Mouse (Mus musculus): Measurements from ENCODE around the gene Tnfrsf9. TPM values are rescaled to one million over a fixed set of nuclear protein-coding genes. Genes with fewer than 3 reads are reported as not detected.
A peak's percentile ranks its signal among the peaks of the same experiment; 100 is the strongest.
"Not testable (repeated sequence)": the region's sequence is repeated elsewhere in the genome, so short reads cannot be mapped to it uniquely, and the experiment has no call there.

Gene Tnfrsf9
- 1.5 and 1.7 TPM in 2 replicates for polyA plus RNA-seq (2015; fragmentation: Nextera tagmentation; extraction: Ambion mirVana)

DNA sequence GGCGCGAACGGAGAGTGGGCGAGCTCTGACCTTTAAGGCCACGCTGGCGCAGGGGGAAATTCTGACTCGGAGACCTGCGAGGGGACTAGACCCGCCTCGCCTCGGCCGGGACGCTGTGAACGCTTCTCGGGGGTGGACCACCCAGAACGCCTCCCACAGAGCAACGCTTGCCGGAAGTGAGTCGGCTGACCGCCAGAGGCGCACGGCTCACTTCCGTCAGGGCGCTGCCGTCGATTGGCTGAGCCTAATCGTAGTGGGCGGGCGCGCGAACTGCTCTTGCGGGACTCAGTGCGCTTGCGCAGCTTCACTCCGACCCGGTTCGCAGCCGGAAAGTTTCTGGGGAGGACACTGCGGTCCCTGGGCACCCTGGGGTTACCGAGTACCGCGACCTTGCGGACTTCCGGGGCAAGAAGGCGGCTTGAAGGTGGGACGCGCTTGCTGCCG is at the start of gene Tnfrsf9, which contains the start of gene Park7:
Gene Tnfrsf9 (plus strand): TSS at position 273 of the 444 bp plus-strand sequence.
Gene Park7 (minus strand): TSS at position 148 of the 444 bp plus-strand sequence.
- H3K4me3 ChIP-seq (replicated peaks), result peak within 1 kb of the TSS; percentile 60
- WGBS, result under 1% methylated on average over 48 of the region's 48 CpGs
- ATAC-seq, result peak; percentile 91

DNA sequence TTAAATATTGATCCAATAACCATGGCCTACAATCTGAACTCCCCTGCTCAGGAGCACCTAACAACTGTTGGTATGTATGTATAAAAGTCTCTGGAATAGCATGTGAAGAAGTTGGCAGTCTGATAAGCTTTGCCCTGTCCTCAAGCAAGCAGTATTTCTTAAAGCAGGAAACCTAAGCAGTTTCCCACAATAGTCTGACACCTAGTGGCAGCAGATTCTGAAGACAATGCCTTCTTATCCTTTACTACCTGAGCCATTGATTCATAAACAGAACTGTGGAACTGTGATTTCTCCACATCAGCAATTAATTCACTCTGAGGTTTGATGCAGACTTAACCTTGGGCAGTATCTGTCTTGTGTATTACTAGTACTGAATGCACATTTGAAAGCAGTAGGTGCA is 49.0 kb upstream of the Tnfrsf9 start:
- Histone ChIP-seq H3K9me3 (no peaks in the 10 kb centered on the region), H3K36me3 (peaks cover 17% of the 10 kb centered on the region), H3K4me2 (replicated peaks) (no peak overlapping the region), H3K9ac (no peak overlapping the region), H3K27me3 (replicated peaks) (no peaks in the 10 kb centered on the region), H3K4me1 (replicated peaks) (peaks cover 4% of the 10 kb centered on the region; the same call in 1 of the 2 replicates), H3K4me3 (replicated peaks) (no peak overlapping the region), H3K27ac (no peak overlapping the region)
- ATAC-seq, result no peak

More for the DNA sequence above, at the start of gene Tnfrsf9, which contains the start of gene Park7:
- no peaks in the 10 kb centered on the region for H3K36me3 ChIP-seq
- peaks cover 7% of the 10 kb centered on the region for H3K4me1 ChIP-seq (replicated peaks)
- no peaks in the 10 kb centered on the region for H3K9me3 ChIP-seq
- H3K9ac ChIP-seq, result peak within 1 kb of the TSS; percentile 68
- peak within 1 kb of the TSS; percentile 86 for H3K27ac ChIP-seq
- H3K4me2 ChIP-seq (replicated peaks), result peak within 1 kb of the TSS; percentile 53
- no peaks in the 10 kb centered on the region for H3K27me3 ChIP-seq (replicated peaks)

DNA sequence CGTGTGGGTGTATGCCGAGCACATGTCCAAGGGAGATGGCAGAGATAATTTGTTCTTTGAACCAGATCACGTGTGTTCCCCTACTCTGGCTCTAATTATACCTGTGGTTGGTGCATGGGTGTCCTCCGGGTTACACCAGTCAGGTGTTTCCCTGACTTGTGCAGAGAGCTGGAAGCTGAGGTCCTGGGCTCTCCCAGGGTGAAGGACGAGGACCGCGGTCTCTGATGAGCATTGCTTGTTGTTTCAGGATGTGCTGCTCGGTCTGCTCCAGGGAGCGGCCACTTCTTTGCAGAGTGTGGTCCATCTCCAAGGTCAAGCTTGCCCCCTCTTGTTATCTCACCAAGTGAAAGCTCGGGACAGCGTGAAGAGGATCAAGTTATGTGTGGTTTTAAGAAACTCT is 48.3 kb upstream of the Tnfrsf9 start:
- Histone ChIP-seq H3K9ac (no peak overlapping the region), H3K4me3 (replicated peaks) (no peak overlapping the region), H3K27me3 (replicated peaks) (no peaks in the 10 kb centered on the region), H3K4me1 (replicated peaks) (peaks cover 4% of the 10 kb centered on the region; the same call in 1 of the 2 replicates), H3K27ac (no peak overlapping the region), H3K36me3 (peaks cover 17% of the 10 kb centered on the region), H3K9me3 (no peaks in the 10 kb centered on the region), H3K4me2 (replicated peaks) (no peak overlapping the region)
- WGBS, result 88% methylated on average over 11 of the region's 11 CpGs
- 0 out of 2 replicates have a peak, but pooled peaks have one; percentile 11 for ATAC-seq

DNA sequence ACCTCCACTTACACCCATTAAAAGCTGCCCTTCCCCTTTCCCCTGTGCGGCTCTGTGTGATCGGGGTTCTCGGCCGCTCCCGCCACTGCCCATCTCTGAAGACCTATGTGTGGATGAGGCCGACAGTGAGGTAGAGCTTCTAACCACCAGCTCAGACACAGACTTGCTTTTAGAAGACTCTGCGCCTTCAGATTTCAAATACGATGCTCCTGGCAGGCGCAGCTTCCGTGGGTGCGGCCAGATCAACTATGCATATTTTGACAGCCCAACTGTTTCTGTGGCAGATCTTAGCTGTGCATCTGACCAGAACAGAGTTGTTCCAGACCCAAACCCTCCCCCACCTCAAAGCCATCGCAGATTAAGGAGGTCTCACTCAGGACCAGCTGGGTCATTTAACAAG is 47.9 kb upstream of the Tnfrsf9 start:
- 93% methylated on average over 12 of the region's 12 CpGs for WGBS
- ATAC-seq, result no peak

DNA sequence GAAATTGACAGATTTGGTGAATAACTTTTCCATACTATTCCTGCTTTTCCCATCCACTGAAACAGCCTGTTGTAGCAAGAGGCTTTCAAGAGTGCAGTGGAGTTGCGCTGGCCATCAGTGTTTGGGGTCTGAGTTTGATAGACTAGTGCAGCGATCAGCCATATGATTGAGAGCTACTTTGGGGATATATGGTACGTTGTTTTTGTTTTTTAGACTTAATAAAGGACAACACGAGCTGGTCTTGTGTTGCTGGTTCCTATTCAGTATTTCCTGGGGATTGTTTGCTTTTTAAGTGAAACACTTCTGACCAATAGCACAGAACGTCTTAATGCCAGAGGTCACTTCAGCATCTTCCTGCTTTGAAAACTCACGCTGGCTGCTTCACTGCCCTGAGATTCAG is 46.2 kb upstream of the Tnfrsf9 start:
- Histone ChIP-seq H3K27me3 (replicated peaks) (no peaks in the 10 kb centered on the region), H3K9me3 (no peaks in the 10 kb centered on the region), H3K9ac (no peak overlapping the region), H3K4me3 (replicated peaks) (no peak overlapping the region), H3K36me3 (peaks cover 17% of the 10 kb centered on the region), H3K4me2 (replicated peaks) (no peak overlapping the region), H3K27ac (no peak overlapping the region), H3K4me1 (replicated peaks) (peaks cover 15% of the 10 kb centered on the region)
- ATAC-seq, result no peak
- 69% methylated on average over 6 of the region's 6 CpGs for WGBS

More for the DNA sequence above, 47.9 kb upstream of the Tnfrsf9 start:
- Histone ChIP-seq H3K36me3 (peaks cover 17% of the 10 kb centered on the region), H3K27ac (no peak overlapping the region), H3K9ac (no peak overlapping the region), H3K27me3 (replicated peaks) (no peaks in the 10 kb centered on the region), H3K4me3 (replicated peaks) (no peak overlapping the region), H3K4me2 (replicated peaks) (no peak overlapping the region), H3K9me3 (no peaks in the 10 kb centered on the region), H3K4me1 (replicated peaks) (peaks cover 7% of the 10 kb centered on the region)

DNA sequence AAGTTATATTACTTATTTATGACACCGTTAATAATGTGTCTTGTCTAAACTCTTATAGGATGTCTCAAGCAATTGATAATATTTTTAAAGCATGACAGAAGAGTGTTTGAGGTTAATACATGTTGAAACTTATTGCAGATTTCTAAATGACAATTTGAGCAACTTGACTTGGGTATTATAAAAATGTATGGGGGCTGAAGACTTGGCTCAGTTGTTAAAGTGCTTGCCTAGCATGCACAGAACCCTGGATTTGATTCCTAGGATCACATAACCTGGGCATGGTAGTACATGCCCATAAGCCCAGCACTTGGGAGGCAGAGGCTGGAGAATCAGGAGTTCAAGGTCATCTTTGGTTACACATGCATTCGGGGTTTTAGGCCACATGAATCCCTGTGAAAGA is 45.5 kb upstream of the Tnfrsf9 start:
- Histone ChIP-seq H3K9ac (no peak overlapping the region), H3K4me3 (replicated peaks) (no peak overlapping the region), H3K36me3 (peaks cover 17% of the 10 kb centered on the region), H3K4me2 (replicated peaks) (no peak overlapping the region), H3K27ac (no peak overlapping the region), H3K9me3 (no peaks in the 10 kb centered on the region), H3K4me1 (replicated peaks) (peaks cover 15% of the 10 kb centered on the region), H3K27me3 (replicated peaks) (no peaks in the 10 kb centered on the region)
- 70% methylated on average over 2 of the region's 2 CpGs for WGBS
- no peak for ATAC-seq

DNA sequence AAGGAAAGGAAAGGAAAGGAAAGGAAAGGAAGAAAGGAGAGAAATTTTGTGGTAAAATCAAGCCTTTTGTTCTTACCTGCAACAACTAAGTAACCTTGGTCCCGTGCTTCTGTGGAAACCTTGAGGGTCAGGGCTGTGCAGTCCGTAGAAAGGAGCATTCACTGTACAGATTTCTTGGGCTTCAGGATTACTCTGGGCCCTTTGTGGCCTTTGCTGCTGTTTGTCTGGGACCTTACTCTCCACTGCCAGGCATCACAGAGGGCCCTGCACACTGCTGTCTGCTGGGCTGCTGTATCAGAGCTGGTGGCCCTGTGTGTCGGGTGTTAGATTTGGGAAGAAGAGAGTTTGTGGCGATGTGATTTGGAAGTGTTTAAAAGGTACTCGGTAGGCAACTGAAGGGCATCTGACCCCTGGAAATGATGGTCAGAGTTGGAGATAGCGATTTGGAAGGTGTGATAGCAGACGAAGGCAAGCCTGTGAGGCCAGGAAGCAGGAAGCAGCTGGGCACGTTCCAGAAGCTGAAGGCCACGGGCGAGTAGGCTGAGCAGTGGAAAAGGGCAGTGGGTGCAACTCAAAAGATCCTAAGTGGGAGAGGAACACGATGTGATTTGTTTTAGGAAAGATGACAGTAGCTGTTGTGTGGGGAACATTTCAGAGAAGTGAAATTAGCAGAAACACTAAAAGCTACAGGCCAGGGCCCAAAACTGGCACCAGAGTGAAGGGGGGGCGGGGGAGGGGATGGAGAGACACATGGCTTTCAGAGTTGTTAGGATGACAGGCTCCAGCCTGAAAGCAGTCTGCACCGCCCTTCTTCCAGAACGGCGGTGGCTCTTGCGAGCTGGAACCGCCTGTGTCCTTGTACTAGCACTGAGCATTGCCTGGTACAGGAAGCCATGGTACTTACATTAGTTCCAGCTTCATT is 44.8 kb upstream of the Tnfrsf9 start:
- ATAC-seq, result no peak
- H3K4me1 ChIP-seq (replicated peaks), result peaks cover 15% of the 10 kb centered on the region
- no peak overlapping the region for H3K4me3 ChIP-seq (replicated peaks)
- 60% methylated on average over 17 of the region's 17 CpGs for WGBS
- no peak overlapping the region for H3K27ac ChIP-seq
- H3K36me3 ChIP-seq, result peaks cover 17% of the 10 kb centered on the region
- no peak overlapping the region for H3K4me2 ChIP-seq (replicated peaks)
- H3K9me3 ChIP-seq, result no peaks in the 10 kb centered on the region
- no peak overlapping the region for H3K9ac ChIP-seq
- no peaks in the 10 kb centered on the region for H3K27me3 ChIP-seq (replicated peaks)

DNA sequence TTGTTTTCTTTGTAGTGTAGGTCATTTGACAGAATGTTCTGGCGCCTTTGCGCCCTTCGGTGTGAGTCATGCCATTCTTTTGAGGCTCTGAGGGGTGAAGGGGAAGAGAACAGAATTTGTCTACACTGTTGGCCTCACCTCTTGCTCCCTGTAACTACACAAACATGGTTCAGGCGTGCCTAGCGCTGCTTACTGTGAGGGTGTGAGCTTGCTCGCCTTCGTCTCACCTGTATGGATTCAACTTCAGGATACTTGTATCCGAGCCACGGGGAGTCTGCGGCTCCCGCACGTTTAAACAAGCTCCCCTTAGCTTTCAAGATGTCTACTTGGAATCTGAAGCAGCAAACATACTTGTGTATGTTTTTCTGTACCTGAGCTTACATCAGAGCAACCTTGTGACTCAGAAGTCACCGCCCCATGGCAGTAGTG is 43.4 kb upstream of the Tnfrsf9 start:
- Histone ChIP-seq H3K27me3 (replicated peaks) (no peaks in the 10 kb centered on the region), H3K4me2 (replicated peaks) (no peak overlapping the region), H3K4me3 (replicated peaks) (no peak overlapping the region), H3K27ac (peak overlapping the region; percentile 56; the same call in 1 of the 2 replicates), H3K9me3 (no peaks in the 10 kb centered on the region), H3K4me1 (replicated peaks) (peaks cover 15% of the 10 kb centered on the region), H3K9ac (no peak overlapping the region), H3K36me3 (peaks cover 15% of the 10 kb centered on the region)
- WGBS, result 76% methylated on average over 13 of the region's 13 CpGs
- ATAC-seq, result no peak

DNA sequence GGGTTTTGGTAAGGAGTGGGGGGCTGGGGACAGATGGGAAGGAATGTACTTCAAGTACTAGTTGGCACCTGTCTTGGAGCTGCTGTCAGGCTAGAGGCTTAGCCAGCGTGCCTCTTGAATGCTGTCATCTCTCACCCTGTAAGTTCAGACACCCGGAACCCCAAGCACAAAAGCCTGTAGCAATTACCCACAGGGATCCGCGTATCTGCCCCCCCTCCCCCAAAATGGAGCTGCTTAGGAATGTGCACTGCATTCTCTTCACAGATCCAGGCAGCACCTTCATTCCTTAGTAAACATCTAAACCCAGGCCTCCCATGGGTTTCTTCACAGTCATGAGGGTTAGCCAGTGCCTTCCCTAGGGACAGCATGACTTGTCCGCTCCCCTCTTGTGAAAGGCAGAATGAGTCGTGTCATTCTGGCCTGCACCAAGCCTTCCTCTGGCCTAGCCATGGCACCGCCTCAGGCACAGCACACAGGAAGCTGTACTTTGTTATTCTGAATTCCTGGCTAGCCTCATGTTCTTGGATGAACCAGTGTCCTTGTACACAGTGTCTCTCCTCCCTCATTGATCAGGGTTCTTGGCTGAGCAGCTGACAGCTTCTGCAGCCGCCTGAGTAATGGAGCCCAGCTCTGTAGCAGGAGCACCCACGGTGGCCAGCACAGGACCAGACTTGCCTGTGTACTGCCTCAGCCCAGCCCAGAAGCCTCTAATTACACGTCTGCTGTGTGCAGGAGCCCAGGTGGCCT is 42.8 kb upstream of the Tnfrsf9 start:
- H3K9me3 ChIP-seq, result no peaks in the 10 kb centered on the region
- no peaks in the 10 kb centered on the region for H3K27me3 ChIP-seq (replicated peaks)
- WGBS, result 29% methylated on average over 10 of the region's 10 CpGs
- peak overlapping the region; percentile 56 for H3K27ac ChIP-seq
- H3K36me3 ChIP-seq, result peaks cover 9% of the 10 kb centered on the region
- no peak overlapping the region for H3K9ac ChIP-seq
- no peak overlapping the region for H3K4me3 ChIP-seq (replicated peaks)
- peak; percentile 74 for ATAC-seq
- H3K4me2 ChIP-seq (replicated peaks), result no peak overlapping the region
- H3K4me1 ChIP-seq (replicated peaks), result peaks cover 15% of the 10 kb centered on the region

DNA sequence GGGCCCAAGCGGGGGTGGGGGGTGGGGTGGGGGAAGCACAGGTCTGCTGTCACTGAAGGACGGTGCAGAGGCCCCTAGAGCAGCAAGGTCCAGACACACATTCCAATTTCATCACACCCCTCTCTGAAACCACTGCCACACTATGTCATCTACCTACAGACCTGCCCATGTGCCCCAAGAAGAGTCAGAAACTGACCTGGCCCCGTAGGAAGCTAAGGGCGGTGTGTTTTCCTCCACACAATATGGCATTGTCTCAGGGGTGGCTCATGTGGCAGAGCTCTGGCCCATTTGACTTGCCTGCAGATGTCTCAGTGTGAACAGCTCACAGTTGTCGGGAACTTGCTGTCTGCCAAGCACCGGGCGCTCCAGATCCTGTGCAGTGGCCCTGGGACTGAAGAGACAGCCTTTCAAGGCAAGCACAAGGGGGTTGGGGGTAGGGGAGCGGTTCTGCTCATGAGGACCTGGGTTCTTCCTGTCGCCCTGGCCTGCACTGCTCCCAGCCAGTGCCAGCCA is 42.2 kb upstream of the Tnfrsf9 start:
- no peak overlapping the region for H3K4me2 ChIP-seq (replicated peaks)
- 33% methylated on average over 9 of the region's 9 CpGs for WGBS
- H3K27ac ChIP-seq, result peak overlapping the region; percentile 56
- H3K27me3 ChIP-seq (replicated peaks), result no peaks in the 10 kb centered on the region
- H3K36me3 ChIP-seq, result peaks cover 2% of the 10 kb centered on the region; the same call in 1 of the 2 replicates
- peaks cover 15% of the 10 kb centered on the region for H3K4me1 ChIP-seq (replicated peaks)
- peak; percentile 34 for ATAC-seq
- H3K4me3 ChIP-seq (replicated peaks), result no peak overlapping the region
- no peak overlapping the region for H3K9ac ChIP-seq
- H3K9me3 ChIP-seq, result no peaks in the 10 kb centered on the region

DNA sequence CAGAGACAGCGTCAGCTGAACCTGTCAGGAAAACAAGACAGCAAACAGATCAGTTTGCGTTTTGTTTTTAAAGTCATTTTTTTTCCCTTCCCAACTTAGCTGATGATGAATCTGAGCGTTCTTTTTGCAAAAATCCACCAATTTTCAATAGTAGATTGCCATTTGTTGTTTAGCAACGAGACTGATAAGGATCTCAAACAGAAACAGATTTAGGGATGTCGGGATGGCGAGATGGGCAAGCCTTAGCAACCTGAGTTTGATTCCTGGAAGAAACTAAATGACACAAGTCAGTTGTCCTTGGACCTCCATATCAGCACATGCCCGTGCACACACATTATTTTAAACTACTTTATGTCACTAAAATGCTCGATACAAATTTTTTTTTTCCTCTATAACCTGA is 41.7 kb upstream of the Tnfrsf9 start:
- H3K27ac ChIP-seq, result no peak overlapping the region
- H3K4me3 ChIP-seq (replicated peaks), result no peak overlapping the region

DNA sequence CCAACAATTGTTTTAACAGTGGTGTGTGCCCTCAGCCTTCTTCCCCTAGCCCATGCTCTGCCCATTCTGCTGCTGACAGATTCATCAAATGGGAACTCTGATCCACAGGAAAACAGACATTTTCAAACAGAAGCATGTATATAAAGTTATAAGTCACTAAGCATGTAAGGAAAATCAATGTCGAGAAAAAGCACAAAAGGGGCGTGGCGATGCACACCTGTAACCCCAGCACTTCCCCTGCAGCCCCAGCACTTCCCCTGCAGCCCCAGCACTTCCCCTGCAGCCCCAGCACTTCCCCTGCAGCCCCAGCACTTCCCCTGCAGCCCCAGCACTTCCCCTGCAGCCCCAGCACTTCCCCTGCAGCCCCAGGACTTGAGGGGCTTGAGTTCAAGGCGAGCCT is 39.9 kb upstream of the Tnfrsf9 start:
- not testable (repeated sequence) for H3K36me3 ChIP-seq; H3K27ac ChIP-seq; H3K9ac ChIP-seq; H3K27me3 ChIP-seq (replicated peaks); ATAC-seq; H3K4me3 ChIP-seq (replicated peaks); H3K4me2 ChIP-seq (replicated peaks); H3K9me3 ChIP-seq
- H3K4me1 ChIP-seq (replicated peaks), result peaks cover 14% of the 10 kb centered on the region
- 67% methylated on average over 4 of the region's 4 CpGs for WGBS

More for the DNA sequence above, 41.7 kb upstream of the Tnfrsf9 start:
- ATAC-seq, result no peak
- H3K4me2 ChIP-seq (replicated peaks), result no peak overlapping the region
- peaks cover 15% of the 10 kb centered on the region for H3K4me1 ChIP-seq (replicated peaks)
- no peaks in the 10 kb centered on the region for H3K27me3 ChIP-seq (replicated peaks)
- no peaks in the 10 kb centered on the region for H3K9me3 ChIP-seq
- WGBS, result 64% methylated on average over 8 of the region's 8 CpGs
- no peak overlapping the region for H3K9ac ChIP-seq
- no peaks in the 10 kb centered on the region for H3K36me3 ChIP-seq

All from intestine, embryonic 15.5 days (tissue).